Mouse (Mus musculus): ENCODE results near the gene A530016L24Rik. TPM values are rescaled to one million over a fixed set of nuclear protein-coding genes. Genes with fewer than 3 reads are reported as not detected.

A530016L24Rik gene
- polyA plus RNA-seq, 1 experiment from 2014 or later: not detected

GRCm38 (mm10) chr12:112464516-112464915 lies 24.7 kb upstream of the A530016L24Rik start:
- H3K9ac ChIP-seq (replicated peaks): no peak overlapping the region
- peak; percentile 50; the same call in 1 of the 2 replicates for ATAC-seq
- H3K27ac ChIP-seq (ENCODE audit: low read depth): no peak overlapping the region

GRCm38 (mm10) chr12:112465928-112466327 lies 23.3 kb upstream of the A530016L24Rik start:
- H3K4me2 ChIP-seq (ENCODE audit: low read depth, low read length): no peak overlapping the region
- TF ChIP-seq EP300 (IDR thresholded peaks at IDR 0.05; ENCODE audit: low read depth) (no peak), CTCF (IDR thresholded peaks at IDR 0.05; ENCODE audit: low read depth) (no peak)
- no peak for ATAC-seq
- H3K27me3 ChIP-seq (ENCODE audit: insufficient read depth, low read length): no peaks in the 10 kb centered on the region
- WGBS (ENCODE audit: insufficient replicate concordance): 80% methylated on average over 17 of the region's 17 CpGs
- no peak for DNase-seq
- no peaks in the 10 kb centered on the region for H3K4me1 ChIP-seq (ENCODE audit: insufficient read depth)
- H3K27ac ChIP-seq (ENCODE audit: low read depth): no peak overlapping the region
- no peaks in the 10 kb centered on the region for H3K36me3 ChIP-seq (replicated peaks; ENCODE audit: insufficient read depth, low read length)
- H3K9me3 ChIP-seq (ENCODE audit: low read length): no peaks in the 10 kb centered on the region
- H3K9ac ChIP-seq (replicated peaks): no peak overlapping the region
- no peak overlapping the region for H3K4me3 ChIP-seq (ENCODE audit: low read depth, low read length)

More at GRCm38 (mm10) chr12:112464516-112464915, 24.7 kb upstream of the A530016L24Rik start:
- DNase-seq: no peak
- Histone ChIP-seq H3K27me3 (ENCODE audit: insufficient read depth, low read length) (no peaks in the 10 kb centered on the region), H3K36me3 (replicated peaks; ENCODE audit: insufficient read depth, low read length) (no peaks in the 10 kb centered on the region), H3K4me1 (ENCODE audit: insufficient read depth) (no peaks in the 10 kb centered on the region), H3K9me3 (ENCODE audit: low read length) (no peaks in the 10 kb centered on the region), H3K4me3 (ENCODE audit: low read depth, low read length) (no peak overlapping the region), H3K4me2 (ENCODE audit: low read depth, low read length) (no peak overlapping the region)
- WGBS (ENCODE audit: insufficient replicate concordance): 72% methylated on average over 3 of the region's 3 CpGs
- TF ChIP-seq CTCF (IDR thresholded peaks at IDR 0.05; ENCODE audit: low read depth) (no peak), EP300 (IDR thresholded peaks at IDR 0.05; ENCODE audit: low read depth) (no peak)

DNA sequence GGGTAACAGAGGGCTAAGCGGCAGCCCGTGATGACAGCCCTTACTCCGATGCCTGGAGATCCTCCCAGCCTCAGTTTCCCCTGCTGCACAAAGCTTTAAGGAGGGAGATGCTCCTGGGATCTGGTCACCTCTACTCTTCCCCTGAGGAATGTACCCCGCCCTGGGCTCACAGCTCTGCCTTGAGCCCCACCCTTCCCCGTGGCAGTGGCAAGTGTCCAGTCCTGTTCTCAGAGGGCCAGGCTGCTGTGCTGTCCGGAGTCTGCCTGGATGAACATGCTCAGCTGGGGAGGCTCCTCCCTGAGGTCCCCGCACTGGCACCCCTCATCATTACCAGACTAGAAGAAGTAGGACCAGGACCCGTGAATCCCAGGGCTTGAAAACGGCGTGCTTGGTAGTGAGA lies 21.9 kb upstream of the A530016L24Rik start:
- H3K9ac ChIP-seq (replicated peaks): no peak overlapping the region
- no peak overlapping the region for H3K4me3 ChIP-seq (ENCODE audit: low read depth, low read length)
- H3K4me2 ChIP-seq (ENCODE audit: low read depth, low read length): no peak overlapping the region
- DNase-seq: no peak
- no peaks in the 10 kb centered on the region for H3K9me3 ChIP-seq (ENCODE audit: low read length)
- ATAC-seq: no peak
- TF ChIP-seq EP300 (IDR thresholded peaks at IDR 0.05; ENCODE audit: low read depth) (no peak), CTCF (IDR thresholded peaks at IDR 0.05; ENCODE audit: low read depth) (no peak)
- H3K27ac ChIP-seq (ENCODE audit: low read depth): no peak overlapping the region
- no peaks in the 10 kb centered on the region for H3K36me3 ChIP-seq (replicated peaks; ENCODE audit: insufficient read depth, low read length)
- 0 out of 2 replicates have a peak, but pooled peaks cover 2% of the 10 kb centered on the region for H3K27me3 ChIP-seq (ENCODE audit: insufficient read depth, low read length)
- WGBS (ENCODE audit: insufficient replicate concordance): 84% methylated on average over 10 of the region's 10 CpGs
- no peaks in the 10 kb centered on the region for H3K4me1 ChIP-seq (ENCODE audit: insufficient read depth)

DNA sequence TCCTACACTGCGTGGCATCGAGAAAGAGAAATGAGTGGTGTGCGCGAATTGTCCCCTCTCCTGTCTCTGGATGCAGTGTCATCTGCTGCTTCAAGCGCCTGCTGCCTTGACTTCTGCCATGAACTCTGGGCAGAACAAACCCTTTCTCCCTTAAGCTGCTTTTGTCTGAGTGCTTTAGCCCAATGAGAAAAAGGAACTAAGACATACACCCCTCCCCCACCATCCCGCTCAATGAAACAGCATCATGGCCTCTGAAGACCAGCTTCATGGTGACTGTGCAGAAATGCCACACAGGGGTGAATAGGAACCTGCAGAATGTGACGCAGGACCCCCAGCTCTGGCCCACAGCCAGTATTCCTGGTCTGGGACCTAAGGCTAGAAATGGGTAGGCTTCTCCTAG lies 19.9 kb upstream of the A530016L24Rik start:
- Histone ChIP-seq H3K4me3 (ENCODE audit: low read depth, low read length) (no peak overlapping the region), H3K36me3 (replicated peaks; ENCODE audit: insufficient read depth, low read length) (no peaks in the 10 kb centered on the region), H3K4me1 (ENCODE audit: insufficient read depth) (no peaks in the 10 kb centered on the region), H3K9me3 (ENCODE audit: low read length) (no peaks in the 10 kb centered on the region), H3K9ac (replicated peaks) (no peak overlapping the region), H3K4me2 (ENCODE audit: low read depth, low read length) (no peak overlapping the region), H3K27me3 (ENCODE audit: insufficient read depth, low read length) (peaks cover 7% of the 10 kb centered on the region; the same call in 1 of the 2 replicates), H3K27ac (ENCODE audit: low read depth) (no peak overlapping the region)
- DNase-seq (no peak), ATAC-seq (no peak)
- no peak for TF ChIP-seq EP300 (IDR thresholded peaks at IDR 0.05; ENCODE audit: low read depth)
- 76% methylated on average over 7 of the region's 7 CpGs for WGBS (ENCODE audit: insufficient replicate concordance)

- TF ChIP-seq CTCF (IDR thresholded peaks at IDR 0.05; ENCODE audit: low read depth): no peak
- TF ChIP-seq EP300 (IDR thresholded peaks at IDR 0.05; ENCODE audit: low read depth): no peak
- no peaks in the 10 kb centered on the region for H3K4me1 ChIP-seq (ENCODE audit: insufficient read depth)
- DNase-seq (no peak), ATAC-seq (no peak)
- no peaks in the 10 kb centered on the region for H3K9me3 ChIP-seq (ENCODE audit: low read length)
- H3K9ac ChIP-seq (replicated peaks): no peak overlapping the region
- peaks cover 7% of the 10 kb centered on the region; the same call in 1 of the 2 replicates for H3K27me3 ChIP-seq (ENCODE audit: insufficient read depth, low read length)
- H3K36me3 ChIP-seq (replicated peaks; ENCODE audit: insufficient read depth, low read length): no peaks in the 10 kb centered on the region
- no peak overlapping the region for H3K4me3 ChIP-seq (ENCODE audit: low read depth, low read length)
- H3K27ac ChIP-seq (ENCODE audit: low read depth): no peak overlapping the region
- H3K4me2 ChIP-seq (ENCODE audit: low read depth, low read length): no peak overlapping the region
- whole genome bisulfite sequencing (ENCODE audit: insufficient replicate concordance): 69% methylated on average over 5 of the region's 5 CpGs
Observed at GRCm38 (mm10) chr12:112470216-112470615, 19.0 kb upstream of the A530016L24Rik start.

GRCm38 (mm10) chr12:112473777-112474176 lies 15.5 kb upstream of the A530016L24Rik start:
- Histone ChIP-seq H3K9me3 (ENCODE audit: low read length) (no peaks in the 10 kb centered on the region), H3K4me2 (ENCODE audit: low read depth, low read length) (no peak overlapping the region), H3K27me3 (ENCODE audit: insufficient read depth, low read length) (peaks cover 7% of the 10 kb centered on the region; the same call in 1 of the 2 replicates), H3K4me1 (ENCODE audit: insufficient read depth) (no peaks in the 10 kb centered on the region), H3K4me3 (ENCODE audit: low read depth, low read length) (no peak overlapping the region), H3K36me3 (replicated peaks; ENCODE audit: insufficient read depth, low read length) (no peaks in the 10 kb centered on the region), H3K9ac (replicated peaks) (no peak overlapping the region), H3K27ac (ENCODE audit: low read depth) (no peak overlapping the region)
- ATAC-seq (no peak), DNase-seq (peak; percentile 83)
- no peak for TF ChIP-seq EP300 (IDR thresholded peaks at IDR 0.05; ENCODE audit: low read depth)
- peak; percentile 98 for TF ChIP-seq CTCF (IDR thresholded peaks at IDR 0.05; ENCODE audit: low read depth)
- 21% methylated on average over 9 of the region's 9 CpGs for WGBS (ENCODE audit: insufficient replicate concordance)

DNA sequence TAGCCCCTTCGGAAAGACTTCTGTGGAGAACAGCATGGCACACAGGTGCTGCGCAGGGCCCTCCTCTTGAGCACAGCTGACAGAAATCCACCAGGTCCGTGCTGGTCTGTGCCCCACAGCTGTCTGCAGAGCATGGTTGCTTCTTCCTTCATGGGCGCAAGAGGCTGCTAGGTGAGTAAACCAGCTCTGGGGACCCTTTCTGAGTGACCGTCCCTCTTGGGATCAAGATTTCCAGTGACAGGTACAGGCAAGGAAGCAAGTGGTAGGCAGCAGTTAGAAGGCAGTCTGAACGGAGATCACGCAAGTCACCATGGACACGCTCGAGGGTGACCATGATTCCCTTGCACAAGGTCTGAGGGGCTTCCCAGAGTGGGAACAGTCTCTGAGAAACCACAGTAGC lies 287 bp downstream of the A530016L24Rik start:
- H3K27ac ChIP-seq (ENCODE audit: low read depth): no peak overlapping the region
- no peaks in the 10 kb centered on the region for H3K27me3 ChIP-seq (ENCODE audit: insufficient read depth, low read length)
- H3K4me1 ChIP-seq (ENCODE audit: insufficient read depth): peaks cover 8% of the 10 kb centered on the region
- no peaks in the 10 kb centered on the region for H3K9me3 ChIP-seq (ENCODE audit: low read length)
- WGBS (ENCODE audit: insufficient replicate concordance): 85% methylated on average over 9 of the region's 9 CpGs
- no peak overlapping the region for H3K4me2 ChIP-seq (ENCODE audit: low read depth, low read length)
- no peak overlapping the region for H3K9ac ChIP-seq (replicated peaks)
- H3K4me3 ChIP-seq (ENCODE audit: low read depth, low read length): no peak overlapping the region
- no peak for ATAC-seq
- TF ChIP-seq CTCF (IDR thresholded peaks at IDR 0.05; ENCODE audit: low read depth) (no peak), EP300 (IDR thresholded peaks at IDR 0.05; ENCODE audit: low read depth) (no peak)
- DNase-seq: no peak
- H3K36me3 ChIP-seq (replicated peaks; ENCODE audit: insufficient read depth, low read length): no peaks in the 10 kb centered on the region
